Mouse (Mus musculus): Measurements from ENCODE around the gene Mthfd1.

- TF ChIP-seq CTCF (IDR thresholded peaks at IDR 0.05; ENCODE audit: borderline replicate concordance, control insufficient read depth, extremely low read depth, insufficient read depth, low read length, poor library complexity): no peak
- TF ChIP-seq POLR2A (IDR thresholded peaks at IDR 0.05; ENCODE audit: control insufficient read depth, extremely low read depth, insufficient read depth, low read length, poor library complexity): no peak
Measured at GRCm38 (mm10) chr12:76360868-76361267, 105.8 kb downstream of the Mthfd1 start.
